Mouse (Mus musculus): ENCODE data around the gene Mamdc2.
"Not testable (repeated sequence)": the region's sequence is repeated elsewhere in the genome, so short reads cannot be mapped to it uniquely, and the experiment has no call there.

DNA sequence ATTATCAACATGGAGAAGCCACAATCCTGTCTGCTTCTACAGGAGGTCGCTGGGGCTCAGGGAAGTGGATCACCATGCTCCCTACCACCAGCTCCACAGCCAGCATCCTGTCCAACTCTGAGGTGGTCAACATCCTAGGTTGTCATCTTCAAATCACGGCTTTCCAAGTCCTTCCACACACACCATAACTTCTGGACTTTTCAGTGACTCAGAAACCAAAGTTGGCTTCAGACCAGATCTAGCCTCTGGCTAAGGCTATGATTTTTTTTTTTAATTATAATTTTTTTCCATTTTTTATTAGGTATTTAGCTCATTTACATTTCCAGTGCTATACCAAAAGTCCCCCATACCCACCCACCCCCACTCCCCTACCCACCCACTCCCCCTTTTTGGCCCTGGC is 34.3 kb upstream of the Mamdc2 start:
- not testable (repeated sequence) for TF ChIP-seq CTCF (IDR thresholded peaks at IDR 0.05; ENCODE audit: low read depth, low read length); POLR2A (IDR thresholded peaks at IDR 0.05; ENCODE audit: borderline replicate concordance, low read depth, low read length)
